Mouse (Mus musculus): ENCODE data around the gene Zbtb25.

GRCm38 (mm10) chr12:76378556-76378955, 9.2 kb upstream of the Zbtb25 start:
- TF ChIP-seq CTCF (IDR thresholded peaks at IDR 0.05; ENCODE audit: control insufficient read depth, insufficient read depth, insufficient replicate concordance, low read depth, low read length) = no peak
- TF ChIP-seq POLR2A (IDR thresholded peaks at IDR 0.05; ENCODE audit: control insufficient read depth, low read depth, low read length) = no peak

Measured in testis, adult 2 months (tissue).